Mouse (Mus musculus) cerebellum, postnatal 14 days (tissue): Measurements from ENCODE around the gene Pbx1.
A peak's percentile ranks its signal among the peaks of the same experiment; 100 is the strongest.

Experiments used
- DNase-seq, 2 experiments: peaks; one replicate each; pipeline ENCODE4 v3.0.0; 2021; ENCODE audit warnings: mixed read lengths in 2 of 2

Pbx1 gene

GRCm38 (mm10) chr1:168295782-168296181 is 136.3 kb downstream of the Pbx1 start:
- DNase-seq = no peak

- no peak for DNase-seq
Measured at GRCm38 (mm10) chr1:168293673-168294072, 138.4 kb downstream of the Pbx1 start.

- no peak for DNase-seq
Measured at GRCm38 (mm10) chr1:168292106-168292505, 140.0 kb downstream of the Pbx1 start.

- no peak for DNase-seq
Measured at GRCm38 (mm10) chr1:168291643-168292040, 140.4 kb downstream of the Pbx1 start.

- DNase-seq = peak; percentile 61 to 65
Measured at GRCm38 (mm10) chr1:168291001-168291642, 140.9 kb downstream of the Pbx1 start.

GRCm38 (mm10) chr1:168290236-168290985 is 141.7 kb downstream of the Pbx1 start:
- DNase-seq = peak; percentile 48 to 49

- peak in 1 of 2 experiments; percentile 50 for DNase-seq
Measured at GRCm38 (mm10) chr1:168288891-168289545, 143.1 kb downstream of the Pbx1 start.

- peak; percentile 57 to 60 for DNase-seq
Measured at GRCm38 (mm10) chr1:168287843-168288591, 144.1 kb downstream of the Pbx1 start.

- DNase-seq = no peak
Measured at GRCm38 (mm10) chr1:168286862-168287650, 145.0 kb downstream of the Pbx1 start.

- DNase-seq = no peak
Measured at GRCm38 (mm10) chr1:168284566-168285141, 147.4 kb downstream of the Pbx1 start.

GRCm38 (mm10) chr1:168283841-168284565 is 148.1 kb downstream of the Pbx1 start:
- DNase-seq = peak; percentile 40 to 54

- no peak for DNase-seq
Measured at GRCm38 (mm10) chr1:168283421-168283820, 148.6 kb downstream of the Pbx1 start.

- DNase-seq = no peak
Measured at GRCm38 (mm10) chr1:168275678-168276077, 156.4 kb downstream of the Pbx1 start.

- no peak for DNase-seq
Measured at GRCm38 (mm10) chr1:168274296-168274695, 157.8 kb downstream of the Pbx1 start.

- DNase-seq = no peak
Measured at GRCm38 (mm10) chr1:168272091-168272490, 160.0 kb downstream of the Pbx1 start.

GRCm38 (mm10) chr1:168271207-168271606 is 160.9 kb downstream of the Pbx1 start:
- no peak for DNase-seq

GRCm38 (mm10) chr1:168268751-168269623 is 163.1 kb downstream of the Pbx1 start:
- peak; percentile 37 to 39 for DNase-seq

- DNase-seq = no peak
Measured at GRCm38 (mm10) chr1:168268224-168268623, 163.8 kb downstream of the Pbx1 start.

GRCm38 (mm10) chr1:168265594-168266390 is 166.3 kb downstream of the Pbx1 start:
- no peak for DNase-seq
